Mouse (Mus musculus): ENCODE data around the gene Gm8113. TPM values are rescaled to one million over a fixed set of nuclear protein-coding genes. Genes with fewer than 3 reads are reported as not detected.

Gene Gm8113
- not detected in 2 replicates for polyA plus RNA-seq (2021; fragmentation: Nextera tagmentation)
- long read RNA-seq, experiment 1: 0 reads
- long read RNA-seq, experiment 2: 0 reads

GRCm38 (mm10) chr14:43924688-43925403 lies at the start of gene Gm8113:
Gene Gm8113, plus strand, starts transcription at chr14:43925390.

GRCm38 (mm10) chr14:43875417-43875816 lies 49.8 kb upstream of the Gm8113 start, which contains the start of gene Ear1:
Gene Ear1, minus strand, starts transcription at chr14:43875517.

GRCm38 (mm10) chr14:43923459-43923858 lies 1.7 kb upstream of the Gm8113 start, which contains the start of gene Ear10:
Gene Ear10, minus strand, starts transcription at chr14:43923559.

GRCm38 (mm10) chr14:43956769-43957168 lies 31.6 kb downstream of the Gm8113 start, which contains the start of gene Ang5:
Gene Ang5, plus strand, starts transcription at chr14:43957069.

Other genes starting within 250 kb of the Gm8113 start
- gene Gm8165, start 248.2 kb upstream of the Gm8113 start, polyA plus RNA-seq (2021; fragmentation: Nextera tagmentation): not detected in 2 replicates
- 0.35 TPM in 1 of 2 replicates, not detected in the other for gene Gm7324, start 227.6 kb upstream of the Gm8113 start, polyA plus RNA-seq (2021; fragmentation: Nextera tagmentation)
- gene Gm16506, start 197.9 kb upstream of the Gm8113 start, polyA plus RNA-seq (2021; fragmentation: Nextera tagmentation): not detected in 2 replicates
- not detected in 2 replicates for gene Gm6526, start 177.5 kb upstream of the Gm8113 start, polyA plus RNA-seq (2021; fragmentation: Nextera tagmentation)
- gene Gm8180, start 140.6 kb upstream of the Gm8113 start, polyA plus RNA-seq (2021; fragmentation: Nextera tagmentation): not detected in 2 replicates
- not detected in 2 replicates for gene Ear1, start 49.9 kb upstream of the Gm8113 start, polyA plus RNA-seq (2021; fragmentation: Nextera tagmentation)
- not detected in 2 replicates for gene Ear10, start 1.8 kb upstream of the Gm8113 start, polyA plus RNA-seq (2021; fragmentation: Nextera tagmentation)
- gene Ang5, start 31.7 kb downstream of the Gm8113 start, polyA plus RNA-seq (2021; fragmentation: Nextera tagmentation): not detected in 2 replicates
- gene Ang6, start 76.9 kb downstream of the Gm8113 start, polyA plus RNA-seq (2021; fragmentation: Nextera tagmentation): not detected in 2 replicates
- gene Ear2, start 177.3 kb downstream of the Gm8113 start, polyA plus RNA-seq (2021; fragmentation: Nextera tagmentation): not detected in 2 replicates
- gene Gm3327, start 198.5 kb downstream of the Gm8113 start, polyA plus RNA-seq (2021; fragmentation: Nextera tagmentation): not detected in 2 replicates

Measured in layer of hippocampus, adult 6 months (tissue).